Mouse (Mus musculus): ENCODE measurements at regions not wholly inside any gene's neighbourhood (a gene's known extent, or its start where the extent isn't known, plus 50 kb on each side); places are given as distances from the start of the nearest gene placed in this dataset.
A peak's percentile ranks its signal among the peaks of the same experiment; 100 is the strongest.

GRCm38 (mm10) chr9:113601451-113601850 is 106.6 kb downstream of the Pdcd6ip start:
- WGBS: 9% methylated on average over 5 of the region's 5 CpGs
- no peak overlapping the region for H3K4me3 ChIP-seq
- no peaks in the 10 kb centered on the region for H3K27me3 ChIP-seq (ENCODE audit: poor library complexity, severe bottlenecking)
- no peaks in the 10 kb centered on the region; the same call in 1 of the 2 replicates for H3K9me3 ChIP-seq
- no peak for DNase-seq (ENCODE audit: extremely low spot score, low spot score)
- peaks cover 8% of the 10 kb centered on the region for H3K4me1 ChIP-seq
- no peak overlapping the region for H3K27ac ChIP-seq
- no peaks in the 10 kb centered on the region for H3K36me3 ChIP-seq (replicated peaks)

DNA sequence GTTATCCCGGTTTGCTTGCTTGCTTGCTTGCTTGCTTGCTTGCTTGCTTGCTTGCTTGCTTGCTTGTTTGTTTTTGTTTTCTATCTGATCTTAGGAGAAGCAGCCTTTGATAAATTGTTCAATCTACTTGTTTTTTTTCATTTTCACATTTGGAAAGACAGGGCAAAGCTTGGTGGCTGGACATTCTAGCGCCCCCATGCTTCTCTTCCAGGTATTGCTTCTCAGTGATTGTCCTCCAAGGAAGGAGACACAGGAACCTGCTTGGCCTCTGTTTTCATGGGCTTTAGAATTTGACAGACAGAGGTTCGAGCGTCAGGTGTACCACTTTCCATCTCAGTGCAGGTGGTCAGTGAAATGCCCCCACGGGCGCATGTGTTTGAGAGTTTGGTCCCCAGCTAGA is 120.8 kb downstream of the Pdcd6ip start:
- 61% methylated on average over 6 of the region's 6 CpGs for WGBS
- Histone ChIP-seq H3K4me1 (no peaks in the 10 kb centered on the region), H3K4me3 (no peak overlapping the region), H3K27me3 (ENCODE audit: poor library complexity, severe bottlenecking) (no peaks in the 10 kb centered on the region), H3K36me3 (replicated peaks) (no peaks in the 10 kb centered on the region), H3K27ac (no peak overlapping the region), H3K9me3 (no peaks in the 10 kb centered on the region)
- DNase-seq (ENCODE audit: extremely low spot score, low spot score): no peak

DNA sequence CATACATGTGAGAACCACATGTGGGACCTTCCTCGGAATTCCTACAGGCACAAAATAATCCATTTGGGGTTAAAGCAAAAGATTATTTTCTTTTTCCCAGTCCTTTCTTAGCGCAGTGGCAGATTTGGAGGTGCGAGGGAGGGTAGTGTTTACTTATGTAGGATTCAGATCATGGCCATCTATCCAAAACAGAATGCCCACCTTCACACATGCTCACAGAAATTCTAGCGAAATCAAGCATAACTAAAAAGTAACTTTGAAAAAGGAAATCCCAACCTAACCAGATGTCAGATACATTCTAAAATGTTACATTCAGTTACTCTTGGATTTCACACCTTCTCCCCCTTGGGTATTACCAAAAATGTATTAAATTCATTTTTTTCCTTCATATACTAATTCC is 121.6 kb downstream of the Pdcd6ip start:
- H3K4me1 ChIP-seq: no peaks in the 10 kb centered on the region
- H3K27me3 ChIP-seq (ENCODE audit: poor library complexity, severe bottlenecking): no peaks in the 10 kb centered on the region
- no peak overlapping the region for H3K27ac ChIP-seq
- H3K4me3 ChIP-seq: no peak overlapping the region
- H3K36me3 ChIP-seq (replicated peaks): no peaks in the 10 kb centered on the region
- no peaks in the 10 kb centered on the region for H3K9me3 ChIP-seq
- no peak for DNase-seq (ENCODE audit: extremely low spot score, low spot score)
- 90% methylated on average over 4 of the region's 4 CpGs for WGBS

- WGBS: 91% methylated on average over 9 of the region's 9 CpGs
- H3K27me3 ChIP-seq (ENCODE audit: poor library complexity, severe bottlenecking): no peaks in the 10 kb centered on the region
- DNase-seq (ENCODE audit: extremely low spot score, low spot score): no peak
- H3K4me1 ChIP-seq: no peaks in the 10 kb centered on the region
- H3K4me3 ChIP-seq: no peak overlapping the region
- H3K27ac ChIP-seq: no peak overlapping the region
- no peaks in the 10 kb centered on the region for H3K36me3 ChIP-seq (replicated peaks)
- no peaks in the 10 kb centered on the region for H3K9me3 ChIP-seq
Measured at GRCm38 (mm10) chr9:113578221-113578620, 129.8 kb downstream of the Pdcd6ip start.

DNA sequence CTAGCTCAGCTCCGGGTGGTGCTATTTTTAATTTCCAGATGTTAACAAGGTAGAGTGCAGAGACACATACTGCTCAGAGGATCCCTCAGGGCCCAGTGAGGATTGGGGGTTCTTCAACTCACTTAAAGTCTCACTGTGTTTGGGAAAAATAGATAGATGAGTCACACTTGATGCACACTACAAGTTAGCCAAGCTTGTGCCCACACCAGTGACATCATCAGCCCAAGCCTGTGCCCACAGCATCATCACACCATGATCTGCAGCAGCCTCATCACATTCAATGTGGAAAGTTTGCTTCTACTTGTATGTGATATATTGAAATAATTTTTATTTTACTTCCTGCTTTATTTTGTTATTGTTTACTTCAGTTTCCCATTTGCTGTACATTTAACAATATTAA is 139.2 kb downstream of the Pdcd6ip start:
- no peaks in the 10 kb centered on the region for H3K27me3 ChIP-seq (ENCODE audit: poor library complexity, severe bottlenecking)
- no peaks in the 10 kb centered on the region for H3K36me3 ChIP-seq (replicated peaks)
- H3K9me3 ChIP-seq: no peaks in the 10 kb centered on the region
- 92% methylated on average over 1 of the region's 1 CpGs for WGBS
- no peak overlapping the region for H3K4me3 ChIP-seq
- H3K27ac ChIP-seq: no peak overlapping the region
- H3K4me1 ChIP-seq: no peaks in the 10 kb centered on the region
- no peak for DNase-seq (ENCODE audit: extremely low spot score, low spot score)

- 79% methylated on average over 1 of the region's 1 CpGs for WGBS
- Histone ChIP-seq H3K9me3 (no peaks in the 10 kb centered on the region), H3K4me3 (no peak overlapping the region), H3K4me1 (no peaks in the 10 kb centered on the region), H3K27ac (no peak overlapping the region), H3K36me3 (replicated peaks) (no peaks in the 10 kb centered on the region), H3K27me3 (ENCODE audit: poor library complexity, severe bottlenecking) (no peaks in the 10 kb centered on the region)
- DNase-seq (ENCODE audit: extremely low spot score, low spot score): no peak
Measured at GRCm38 (mm10) chr9:113567705-113568104, 140.4 kb downstream of the Pdcd6ip start.

GRCm38 (mm10) chr9:113566620-113567019 is 141.4 kb downstream of the Pdcd6ip start:
- 84% methylated on average over 3 of the region's 3 CpGs for WGBS
- Histone ChIP-seq H3K9me3 (no peaks in the 10 kb centered on the region), H3K27me3 (ENCODE audit: poor library complexity, severe bottlenecking) (no peaks in the 10 kb centered on the region), H3K27ac (no peak overlapping the region), H3K36me3 (replicated peaks) (no peaks in the 10 kb centered on the region), H3K4me3 (no peak overlapping the region), H3K4me1 (no peaks in the 10 kb centered on the region)
- no peak for DNase-seq (ENCODE audit: extremely low spot score, low spot score)

GRCm38 (mm10) chr9:113553911-113554310 is 154.1 kb downstream of the Pdcd6ip start:
- Histone ChIP-seq H3K9me3 (no peaks in the 10 kb centered on the region), H3K27ac (no peak overlapping the region), H3K36me3 (replicated peaks) (no peaks in the 10 kb centered on the region), H3K4me3 (no peak overlapping the region), H3K27me3 (ENCODE audit: poor library complexity, severe bottlenecking) (no peaks in the 10 kb centered on the region), H3K4me1 (no peaks in the 10 kb centered on the region)
- no peak for DNase-seq (ENCODE audit: extremely low spot score, low spot score)
- WGBS: 98% methylated on average over 12 of the region's 12 CpGs

DNA sequence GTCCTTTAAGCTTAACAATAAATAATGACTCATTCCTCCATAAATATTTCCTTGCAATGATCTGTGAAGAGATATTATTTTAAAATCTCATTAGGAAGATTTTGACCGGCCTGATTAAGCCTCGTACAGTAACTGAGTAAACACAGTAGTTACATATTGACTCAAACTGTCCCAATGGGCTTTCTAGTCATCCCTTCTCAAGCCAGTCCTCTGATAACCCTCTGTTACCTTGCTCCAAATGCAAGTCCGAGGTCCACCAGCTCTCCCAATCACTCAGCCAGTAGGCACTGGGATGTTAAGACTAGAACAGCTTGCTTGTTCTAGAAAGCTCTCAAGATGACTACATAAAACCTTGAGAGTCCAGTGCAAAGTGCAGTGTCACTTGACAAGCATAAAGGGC is 160.6 kb downstream of the Pdcd6ip start:
- Histone ChIP-seq H3K4me3 (no peak overlapping the region), H3K9me3 (no peaks in the 10 kb centered on the region), H3K27me3 (ENCODE audit: poor library complexity, severe bottlenecking) (no peaks in the 10 kb centered on the region), H3K27ac (no peak overlapping the region), H3K4me1 (no peaks in the 10 kb centered on the region), H3K36me3 (replicated peaks) (no peaks in the 10 kb centered on the region)
- WGBS: 91% methylated on average over 3 of the region's 3 CpGs
- no peak for DNase-seq (ENCODE audit: extremely low spot score, low spot score)

- peaks cover 13% of the 10 kb centered on the region; the same call in 1 of the 2 replicates for H3K9me3 ChIP-seq
- no peak overlapping the region for H3K27ac ChIP-seq
- WGBS: 86% methylated on average over 2 of the region's 2 CpGs
- no peaks in the 10 kb centered on the region for H3K27me3 ChIP-seq (ENCODE audit: poor library complexity, severe bottlenecking)
- no peaks in the 10 kb centered on the region for H3K4me1 ChIP-seq
- no peak overlapping the region for H3K4me3 ChIP-seq
- no peaks in the 10 kb centered on the region for H3K36me3 ChIP-seq (replicated peaks)
- DNase-seq (ENCODE audit: extremely low spot score, low spot score): peak; percentile 26
Measured at GRCm38 (mm10) chr9:113528586-113528985, 179.5 kb downstream of the Pdcd6ip start.

DNA sequence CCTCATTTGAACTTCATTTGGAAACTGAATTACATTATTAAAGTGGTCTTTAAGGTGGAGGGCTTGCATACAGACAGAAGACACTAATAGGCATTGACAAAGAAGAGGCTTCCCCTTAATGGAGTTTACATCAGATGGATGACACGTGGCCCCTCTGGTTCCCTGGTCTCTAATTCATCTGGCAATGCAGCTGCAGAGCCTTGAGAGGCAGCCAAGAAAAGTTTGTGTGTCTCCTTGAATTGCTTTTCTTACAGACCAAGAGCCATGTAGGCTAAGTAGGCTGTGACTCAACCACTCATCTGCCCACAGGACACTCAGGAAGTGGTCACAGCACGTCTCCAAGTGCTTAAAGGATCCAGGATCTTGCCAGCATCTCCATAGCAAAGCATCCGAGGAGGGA is 183.8 kb downstream of the Pdcd6ip start:
- Histone ChIP-seq H3K4me3 (no peak overlapping the region), H3K27me3 (ENCODE audit: poor library complexity, severe bottlenecking) (no peaks in the 10 kb centered on the region), H3K36me3 (replicated peaks) (no peaks in the 10 kb centered on the region), H3K27ac (no peak overlapping the region), H3K4me1 (peaks cover 6% of the 10 kb centered on the region), H3K9me3 (peaks cover 13% of the 10 kb centered on the region; the same call in 1 of the 2 replicates)
- DNase-seq (ENCODE audit: extremely low spot score, low spot score): no peak
- WGBS: 75% methylated on average over 3 of the region's 3 CpGs

GRCm38 (mm10) chr9:113523173-113523572 is 184.9 kb downstream of the Pdcd6ip start:
- DNase-seq (ENCODE audit: extremely low spot score, low spot score): no peak
- no peaks in the 10 kb centered on the region for H3K36me3 ChIP-seq (replicated peaks)
- H3K27ac ChIP-seq: no peak overlapping the region
- peaks cover 13% of the 10 kb centered on the region; the same call in 1 of the 2 replicates for H3K9me3 ChIP-seq
- no peak overlapping the region for H3K4me3 ChIP-seq
- H3K27me3 ChIP-seq (ENCODE audit: poor library complexity, severe bottlenecking): no peaks in the 10 kb centered on the region
- H3K4me1 ChIP-seq: peaks cover 6% of the 10 kb centered on the region
- 96% methylated on average over 2 of the region's 2 CpGs for WGBS

DNA sequence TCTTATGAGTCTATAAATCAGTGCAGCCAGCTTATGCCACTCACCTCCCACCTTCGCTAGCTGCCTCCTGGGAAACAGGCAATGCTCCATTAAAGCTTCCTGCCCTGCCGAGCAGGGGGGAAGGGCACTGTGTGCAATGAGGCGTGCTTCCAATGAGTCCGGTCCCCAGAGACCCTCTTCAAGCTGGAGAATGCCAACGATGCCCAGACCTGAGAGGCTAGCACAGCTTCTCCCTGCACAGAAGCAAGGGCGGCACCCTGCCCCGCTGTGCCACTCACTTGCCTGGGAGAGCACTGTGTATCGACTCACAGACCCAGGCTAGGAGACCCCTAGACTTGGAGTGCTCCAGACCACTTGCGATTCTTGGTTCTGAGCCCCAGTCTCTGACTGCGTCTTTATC is 188.3 kb downstream of the Pdcd6ip start:
- no peak overlapping the region for H3K4me3 ChIP-seq
- WGBS: 73% methylated on average over 10 of the region's 10 CpGs
- H3K36me3 ChIP-seq (replicated peaks): no peaks in the 10 kb centered on the region
- no peaks in the 10 kb centered on the region for H3K27me3 ChIP-seq (ENCODE audit: poor library complexity, severe bottlenecking)
- no peak for DNase-seq (ENCODE audit: extremely low spot score, low spot score)
- peaks cover under 1% of the 10 kb centered on the region; the same call in 1 of the 2 replicates for H3K9me3 ChIP-seq
- peaks cover 6% of the 10 kb centered on the region for H3K4me1 ChIP-seq
- H3K27ac ChIP-seq: peak overlapping the region; percentile 46; the same call in 1 of the 2 replicates

DNA sequence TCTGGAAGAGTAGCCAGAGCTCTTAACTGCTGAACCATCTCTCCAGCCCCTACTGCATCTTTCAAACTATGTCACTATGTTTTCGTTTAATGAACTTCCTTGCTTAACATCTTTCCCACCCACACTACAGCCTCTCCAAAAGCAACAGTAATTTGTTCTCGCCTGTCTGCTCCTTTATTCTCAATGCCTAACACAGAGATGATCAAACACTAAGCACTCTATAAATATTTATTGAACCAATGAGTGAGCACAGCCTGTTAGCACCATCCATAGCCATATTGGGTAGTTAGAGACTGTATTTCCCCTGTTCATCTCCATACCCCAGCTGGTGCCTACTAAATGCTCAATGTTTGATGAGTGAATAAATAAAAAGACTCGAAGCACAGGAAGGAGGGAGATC is 189.6 kb downstream of the Pdcd6ip start:
- Histone ChIP-seq H3K36me3 (replicated peaks) (no peaks in the 10 kb centered on the region), H3K27ac (no peak overlapping the region), H3K9me3 (no peaks in the 10 kb centered on the region), H3K27me3 (ENCODE audit: poor library complexity, severe bottlenecking) (no peaks in the 10 kb centered on the region), H3K4me3 (no peak overlapping the region), H3K4me1 (peaks cover 6% of the 10 kb centered on the region)
- no peak for DNase-seq (ENCODE audit: extremely low spot score, low spot score)
- WGBS: 85% methylated on average over 3 of the region's 3 CpGs

All from forebrain, embryonic 10.5 days (tissue).